Mouse (Mus musculus): ENCODE data around the gene Apex1.

GRCm38 (mm10) chr14:50891621-50892020, 33.1 kb upstream of the Apex1 start:
- no peak for TF ChIP-seq POLR2A (IDR thresholded peaks at IDR 0.05; ENCODE audit: borderline replicate concordance, low read depth, low read length)
- TF ChIP-seq CTCF (IDR thresholded peaks at IDR 0.05; ENCODE audit: low read depth, low read length), result no peak
